Mouse (Mus musculus) hindbrain, embryonic 15.5 days (tissue): Measurements from ENCODE around the gene Lsm11. TPM values are rescaled to one million over a fixed set of nuclear protein-coding genes. Genes with fewer than 3 reads are reported as not detected.

Experiments
- ATAC-seq: fragments of 200-750 bp; cut with Nextera tagmentation; 2 replicates; pipeline ENCODE4 v1.8.0; 2017; ENCODE audit warnings: low read depth, moderate number of reproducible peaks, moderate TSS enrichment; ENCODE audit not compliant: low FRiP score
- H3K27ac ChIP-seq: fragments of 300-500 bp; sonication (generic); replicated peaks from 2 replicates; pipeline ENCODE4 v1.5.1; 2015; ENCODE audit warnings: mild to moderate bottlenecking, inconsistent platforms
- H3K27me3 ChIP-seq: fragments of 300-500 bp; sonication (generic); 2 replicates; pipeline ENCODE4 v1.6.1; 2015; ENCODE audit warnings: control low read depth, inconsistent platforms
- H3K36me3 ChIP-seq: fragments of 300-500 bp; sonication (generic); 2 replicates; pipeline ENCODE4 v1.6.1; 2015; ENCODE audit warnings: control low read depth, inconsistent platforms
- H3K4me1 ChIP-seq: fragments of 300-500 bp; sonication (generic); replicated peaks from 2 replicates; pipeline ENCODE4 v1.6.1; 2015; ENCODE audit warnings: control low read depth, inconsistent platforms
- H3K4me2 ChIP-seq: fragments of 300-500 bp; sonication (generic); 2 replicates; pipeline ENCODE4 v1.6.1; 2015; ENCODE audit warnings: moderate library complexity, mild to moderate bottlenecking, inconsistent platforms
- H3K4me3 ChIP-seq: fragments of 300-500 bp; sonication (generic); 2 replicates; pipeline ENCODE4 v1.5.1; 2015; ENCODE audit warnings: mild to moderate bottlenecking, inconsistent platforms
- H3K9ac ChIP-seq: fragments of 300-500 bp; sonication (generic); 2 replicates; pipeline ENCODE4 v1.6.1; 2015; ENCODE audit warnings: inconsistent platforms
- H3K9me3 ChIP-seq: fragments of 300-500 bp; sonication (generic); 2 replicates; pipeline ENCODE4 v1.6.1; 2016; ENCODE audit warnings: control low read depth, inconsistent platforms
- WGBS: fragments of 180-500 bp; shearing (Covaris S2); methylation state at CpG from one replicate; pipeline ENCODE4 v1.1.7; 2015; 5-methylcytosine and 5-hydroxymethylcytosine counted together
- polyA plus RNA-seq: library from polyadenylated mRNA; unstranded; fragments of >200 nt; fragmentation: Nextera tagmentation; extraction: Ambion mirVana; gene quantifications from 2 replicates; pipeline ENCODE4 v1.2.1, GENCODE M21; 2015

Gene Lsm11
- polyA plus RNA-seq, result 24.6 and 25.4 TPM in 2 replicates

- 0% methylated on average over 44 of the region's 55 CpGs for WGBS
- ATAC-seq, result peak; percentile 86
- Histone ChIP-seq H3K9me3 (no peaks in the 10 kb centered on the region), H3K36me3 (peaks cover 5% of the 10 kb centered on the region), H3K4me2 (peak within 1 kb of the TSS; percentile 72), H3K4me3 (peak within 1 kb of the TSS; percentile 93), H3K27ac (peak within 1 kb of the TSS; percentile 83), H3K9ac (peak within 1 kb of the TSS; percentile 87), H3K27me3 (no peaks in the 10 kb centered on the region), H3K4me1 (peaks cover 23% of the 10 kb centered on the region)
Measured at GRCm38 (mm10) chr11:45944643-45945156, at the start of gene Lsm11. TSS of gene Lsm11 (minus strand) at chr11:45944935.

- H3K4me3 ChIP-seq, result no peak overlapping the region
- H3K4me2 ChIP-seq, result peak overlapping the region; percentile 48
- 50% methylated on average over 13 of the region's 13 CpGs for whole genome bisulfite sequencing
- no peak overlapping the region for H3K9ac ChIP-seq
- no peaks in the 10 kb centered on the region for H3K9me3 ChIP-seq
- H3K36me3 ChIP-seq, result no peaks in the 10 kb centered on the region
- peaks cover 5% of the 10 kb centered on the region; the same call in 1 of the 2 replicates for H3K4me1 ChIP-seq
- H3K27me3 ChIP-seq, result no peaks in the 10 kb centered on the region
- H3K27ac ChIP-seq, result no peak overlapping the region
- ATAC-seq, result no peak
Measured at GRCm38 (mm10) chr11:45992087-45992486, 47.4 kb upstream of the Lsm11 start.

- Histone ChIP-seq H3K36me3 (no peaks in the 10 kb centered on the region), H3K27me3 (no peaks in the 10 kb centered on the region), H3K27ac (no peak overlapping the region), H3K9me3 (no peaks in the 10 kb centered on the region), H3K4me3 (0 out of 2 replicates have a peak overlapping the region, but pooled peaks have one; percentile 7), H3K4me2 (peak overlapping the region; percentile 48), H3K9ac (no peak overlapping the region; the same call in 1 of the 2 replicates), H3K4me1 (peaks cover 5% of the 10 kb centered on the region; the same call in 1 of the 2 replicates)
- ATAC-seq, result no peak
- 9% methylated on average over 16 of the region's 16 CpGs for WGBS
Measured at GRCm38 (mm10) chr11:45991604-45992003, 46.9 kb upstream of the Lsm11 start.

GRCm38 (mm10) chr11:45980893-45981253 lies 36.1 kb upstream of the Lsm11 start:
- Histone ChIP-seq H3K9me3 (no peaks in the 10 kb centered on the region), H3K9ac (peak overlapping the region; percentile 68), H3K27ac (peak overlapping the region; percentile 61; the same call in 1 of the 2 replicates), H3K27me3 (no peaks in the 10 kb centered on the region), H3K4me3 (peak overlapping the region; percentile 60), H3K4me2 (peak overlapping the region; percentile 90), H3K36me3 (no peaks in the 10 kb centered on the region), H3K4me1 (peaks cover 12% of the 10 kb centered on the region; the same call in 1 of the 2 replicates)
- 32% methylated on average over 19 of the region's 19 CpGs for WGBS
- ATAC-seq, result peak; percentile 50

- H3K9me3 ChIP-seq, result no peaks in the 10 kb centered on the region
- peak within 1 kb of the TSS; percentile 61; the same call in 1 of the 2 replicates for H3K27ac ChIP-seq
- 7% methylated on average over 77 of the region's 115 CpGs for whole genome bisulfite sequencing
- H3K36me3 ChIP-seq, result no peaks in the 10 kb centered on the region
- no peaks in the 10 kb centered on the region for H3K27me3 ChIP-seq
- peak within 1 kb of the TSS; percentile 60 for H3K4me3 ChIP-seq
- H3K9ac ChIP-seq, result peak within 1 kb of the TSS; percentile 68
- H3K4me2 ChIP-seq, result peak within 1 kb of the TSS; percentile 90
- peaks cover 12% of the 10 kb centered on the region; the same call in 1 of the 2 replicates for H3K4me1 ChIP-seq
- peak; percentile 98 for ATAC-seq
Measured at GRCm38 (mm10) chr11:45979946-45980892, 35.5 kb upstream of the Lsm11 start, which contains the start of gene Sox30. TSS of gene Sox30 (plus strand) at chr11:45980310.

- H3K9ac ChIP-seq, result no peak overlapping the region
- H3K4me1 ChIP-seq, result peaks cover 9% of the 10 kb centered on the region; the same call in 1 of the 2 replicates
- 85% methylated on average over 3 of the region's 3 CpGs for WGBS
- H3K4me2 ChIP-seq, result no peak overlapping the region
- ATAC-seq, result no peak
- no peaks in the 10 kb centered on the region for H3K36me3 ChIP-seq
- no peaks in the 10 kb centered on the region for H3K27me3 ChIP-seq
- H3K4me3 ChIP-seq, result no peak overlapping the region
- no peak overlapping the region for H3K27ac ChIP-seq
- no peaks in the 10 kb centered on the region for H3K9me3 ChIP-seq
Measured at GRCm38 (mm10) chr11:45976061-45976460, 31.3 kb upstream of the Lsm11 start.

GRCm38 (mm10) chr11:45974466-45974865 lies 29.7 kb upstream of the Lsm11 start:
- no peaks in the 10 kb centered on the region for H3K36me3 ChIP-seq
- no peak overlapping the region for H3K4me3 ChIP-seq
- no peak for ATAC-seq
- no peak overlapping the region for H3K4me2 ChIP-seq
- no peaks in the 10 kb centered on the region for H3K4me1 ChIP-seq
- H3K27ac ChIP-seq, result no peak overlapping the region
- H3K27me3 ChIP-seq, result no peaks in the 10 kb centered on the region
- no peak overlapping the region for H3K9ac ChIP-seq
- 90% methylated on average over 8 of the region's 8 CpGs for WGBS
- no peaks in the 10 kb centered on the region for H3K9me3 ChIP-seq

GRCm38 (mm10) chr11:45973635-45974034 lies 28.9 kb upstream of the Lsm11 start:
- WGBS, result 90% methylated on average over 5 of the region's 5 CpGs

GRCm38 (mm10) chr11:45968466-45968865 lies 23.7 kb upstream of the Lsm11 start:
- Histone ChIP-seq H3K4me2 (no peak overlapping the region), H3K4me1 (no peaks in the 10 kb centered on the region), H3K27me3 (no peaks in the 10 kb centered on the region), H3K9me3 (no peaks in the 10 kb centered on the region), H3K4me3 (no peak overlapping the region), H3K36me3 (no peaks in the 10 kb centered on the region), H3K9ac (no peak overlapping the region), H3K27ac (no peak overlapping the region)
- no peak for ATAC-seq
- 94% methylated on average over 3 of the region's 3 CpGs for WGBS

More at GRCm38 (mm10) chr11:45973635-45974034, 28.9 kb upstream of the Lsm11 start:
- no peak overlapping the region for H3K4me3 ChIP-seq
- H3K27me3 ChIP-seq, result no peaks in the 10 kb centered on the region
- no peak for ATAC-seq
- H3K4me1 ChIP-seq, result no peaks in the 10 kb centered on the region
- H3K36me3 ChIP-seq, result no peaks in the 10 kb centered on the region
- H3K27ac ChIP-seq, result no peak overlapping the region
- no peak overlapping the region for H3K4me2 ChIP-seq
- H3K9ac ChIP-seq, result no peak overlapping the region
- no peaks in the 10 kb centered on the region for H3K9me3 ChIP-seq

- Histone ChIP-seq H3K9me3 (no peaks in the 10 kb centered on the region), H3K9ac (no peak overlapping the region), H3K4me2 (no peak overlapping the region), H3K27me3 (no peaks in the 10 kb centered on the region), H3K4me1 (no peaks in the 10 kb centered on the region), H3K27ac (no peak overlapping the region), H3K36me3 (no peaks in the 10 kb centered on the region), H3K4me3 (no peak overlapping the region)
- WGBS, result 94% methylated on average over 4 of the region's 4 CpGs
- no peak for ATAC-seq
Measured at GRCm38 (mm10) chr11:45966896-45967295, 22.2 kb upstream of the Lsm11 start.

- Histone ChIP-seq H3K4me3 (no peak overlapping the region), H3K4me1 (no peaks in the 10 kb centered on the region), H3K9me3 (no peaks in the 10 kb centered on the region), H3K36me3 (no peaks in the 10 kb centered on the region), H3K27ac (no peak overlapping the region), H3K4me2 (no peak overlapping the region), H3K27me3 (no peaks in the 10 kb centered on the region), H3K9ac (no peak overlapping the region)
- ATAC-seq, result no peak
- 88% methylated on average over 5 of the region's 5 CpGs for WGBS
Measured at GRCm38 (mm10) chr11:45960003-45960402, 15.3 kb upstream of the Lsm11 start.

GRCm38 (mm10) chr11:45959598-45959997 lies 14.9 kb upstream of the Lsm11 start:
- peaks cover 4% of the 10 kb centered on the region for H3K4me1 ChIP-seq
- no peak overlapping the region for H3K27ac ChIP-seq
- no peak overlapping the region for H3K4me3 ChIP-seq
- ATAC-seq, result no peak
- H3K36me3 ChIP-seq, result no peaks in the 10 kb centered on the region
- no peak overlapping the region for H3K4me2 ChIP-seq
- H3K9me3 ChIP-seq, result no peaks in the 10 kb centered on the region
- no peak overlapping the region for H3K9ac ChIP-seq
- WGBS, result 79% methylated on average over 3 of the region's 3 CpGs
- H3K27me3 ChIP-seq, result no peaks in the 10 kb centered on the region
